Mouse (Mus musculus) B cell, adult 67 days (primary cell): ENCODE data around the gene Spic. TPM values are rescaled to one million over a fixed set of nuclear protein-coding genes. Genes with fewer than 3 reads are reported as not detected.

ENCODE experiments used
- total RNA-seq, 2 experiments: library from RNA; stranded (reverse); gene quantifications; 4 replicates each; pipeline ENCODE4 v1.2.4; 2023

The Spic gene
- total RNA-seq = 10 to 100 TPM in 1 of 2 experiments, 1 to 10 TPM in 1; 9.1 to 17.2 TPM

GRCm38 (mm10) chr10:88684925-88685324 is at the start of gene Spic:
TSS of gene Spic (minus strand) at chr10:88685015.

GRCm38 (mm10) chr10:88730571-88731495 is 46.0 kb upstream of the Spic start, which contains the start of gene Arl1:
TSS of gene Arl1 (plus strand) at chr10:88730858.

Other genes with a start within 250 kb of the Spic start
- gene Sycp3, start 225.4 kb downstream of the Spic start, total RNA-seq = under 1 TPM in 1 of 2 experiments, not detected in 1; 0.68 TPM
- gene Chpt1, start 180.9 kb downstream of the Spic start, total RNA-seq = 1 to 10 TPM; 3.9 to 5.5 TPM
- 1 to 10 TPM; 1.3 to 2.3 TPM for gene Mybpc1, start 79.9 kb downstream of the Spic start, total RNA-seq
- 10 to 100 TPM; 39.9 to 45.7 TPM for gene Arl1, start 45.8 kb upstream of the Spic start, total RNA-seq
- 10 to 100 TPM; 55.9 to 57.3 TPM for gene Utp20, start 141.8 kb upstream of the Spic start, total RNA-seq
- not detected for gene Slc5a8, start 201.0 kb upstream of the Spic start, total RNA-seq